Mouse (Mus musculus) gastrocnemius, postnatal 4 days (tissue): ENCODE measurements around the gene Fam189a1. TPM values are rescaled to one million over a fixed set of nuclear protein-coding genes. Genes with fewer than 3 reads are reported as not detected.

Experiments used
- DNase-seq, 2 experiments: peaks; one replicate each; pipeline ENCODE4 v3.0.0; 2021 to 2022; ENCODE audit warnings: low spot score in 2 of 2, mixed read lengths in 2 of 2
- total RNA-seq, 2 experiments: library from RNA; stranded (reverse); gene quantifications; 2 replicates each; pipeline ENCODE4 v1.2.3; 2021

Gene Fam189a1
- total RNA-seq, 2 experiments from 2014 or later, result 0.34 to 0.41 TPM

GRCm38 (mm10) chr7:64884187-64884862 is 272.0 kb downstream of the Fam189a1 start:
- no peak for DNase-seq

GRCm38 (mm10) chr7:64882243-64882642 is 274.1 kb downstream of the Fam189a1 start:
- no peak for DNase-seq

DNA sequence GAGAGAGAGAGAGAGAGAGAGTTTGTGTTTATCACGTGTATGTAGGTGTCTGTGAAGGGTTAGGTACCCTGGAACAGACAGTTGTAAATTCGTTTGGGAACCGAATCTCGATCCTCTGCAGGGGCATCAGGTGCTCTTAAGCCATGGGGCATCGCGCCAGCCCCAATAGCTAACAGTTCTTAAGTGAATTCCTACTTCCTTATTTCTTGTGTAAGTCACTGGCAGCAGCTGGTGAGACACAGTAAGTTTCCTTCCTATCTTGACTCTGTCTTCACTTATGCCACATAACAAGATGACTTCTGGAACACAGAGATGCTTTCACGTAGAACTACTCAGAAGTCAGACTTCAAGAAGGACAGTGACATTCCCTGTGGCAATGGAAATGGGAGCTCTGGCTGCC is 275.0 kb downstream of the Fam189a1 start:
- no peak for DNase-seq

GRCm38 (mm10) chr7:64880415-64880814 is 276.0 kb downstream of the Fam189a1 start:
- DNase-seq, result no peak

DNA sequence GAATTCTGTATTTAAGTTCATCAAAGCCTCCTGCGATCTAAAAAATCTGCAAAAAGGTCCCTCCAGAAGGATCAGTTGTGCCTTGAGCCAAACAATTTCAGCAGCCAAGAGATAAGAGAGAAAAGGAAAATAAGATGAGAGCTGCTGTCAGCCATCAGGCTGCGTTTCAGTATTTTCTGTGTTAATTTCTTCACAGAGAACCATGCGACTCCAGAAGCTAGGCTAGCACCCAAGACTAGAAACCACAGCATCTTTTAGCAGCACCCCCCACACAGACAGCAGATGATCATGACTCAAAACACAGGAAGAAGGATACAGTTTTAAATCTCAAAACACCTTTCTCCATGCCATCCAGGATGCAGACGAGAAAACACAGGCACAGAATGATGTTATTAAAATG is 281.4 kb downstream of the Fam189a1 start:
- DNase-seq, result no peak

- no peak for DNase-seq
Observed at GRCm38 (mm10) chr7:64873266-64873665, 283.1 kb downstream of the Fam189a1 start.

DNA sequence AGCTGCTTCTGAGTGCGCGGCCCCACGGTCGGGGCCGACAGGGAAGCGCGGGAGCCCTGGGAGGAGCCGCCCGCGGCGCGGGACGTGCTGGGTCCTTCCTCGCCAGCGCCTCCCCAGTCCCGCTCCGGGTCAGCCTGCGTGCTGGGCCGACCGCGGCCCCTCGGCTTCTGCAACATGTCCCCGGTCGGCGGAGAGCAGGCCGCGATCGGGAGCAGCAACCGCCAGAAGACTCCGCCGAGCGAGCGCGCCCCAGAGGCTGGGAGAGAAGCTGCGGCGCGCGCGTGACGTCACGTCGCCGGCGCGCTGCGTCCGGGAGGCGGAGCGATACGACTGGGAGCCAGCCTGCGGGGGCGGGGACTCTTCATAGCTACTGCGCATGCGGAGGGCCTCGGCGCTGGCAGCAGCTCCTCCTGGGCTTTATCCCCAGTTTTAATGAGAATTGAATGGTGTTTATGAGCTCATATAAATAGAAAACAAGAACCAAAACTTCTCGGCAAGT is 283.6 kb downstream of the Fam189a1 start, which contains the start of gene Nsmce3:
Gene Nsmce3 (minus strand): TSS at position 255 of the 499 bp plus-strand sequence.
- DNase-seq, result peak; percentile 95 to 96

DNA sequence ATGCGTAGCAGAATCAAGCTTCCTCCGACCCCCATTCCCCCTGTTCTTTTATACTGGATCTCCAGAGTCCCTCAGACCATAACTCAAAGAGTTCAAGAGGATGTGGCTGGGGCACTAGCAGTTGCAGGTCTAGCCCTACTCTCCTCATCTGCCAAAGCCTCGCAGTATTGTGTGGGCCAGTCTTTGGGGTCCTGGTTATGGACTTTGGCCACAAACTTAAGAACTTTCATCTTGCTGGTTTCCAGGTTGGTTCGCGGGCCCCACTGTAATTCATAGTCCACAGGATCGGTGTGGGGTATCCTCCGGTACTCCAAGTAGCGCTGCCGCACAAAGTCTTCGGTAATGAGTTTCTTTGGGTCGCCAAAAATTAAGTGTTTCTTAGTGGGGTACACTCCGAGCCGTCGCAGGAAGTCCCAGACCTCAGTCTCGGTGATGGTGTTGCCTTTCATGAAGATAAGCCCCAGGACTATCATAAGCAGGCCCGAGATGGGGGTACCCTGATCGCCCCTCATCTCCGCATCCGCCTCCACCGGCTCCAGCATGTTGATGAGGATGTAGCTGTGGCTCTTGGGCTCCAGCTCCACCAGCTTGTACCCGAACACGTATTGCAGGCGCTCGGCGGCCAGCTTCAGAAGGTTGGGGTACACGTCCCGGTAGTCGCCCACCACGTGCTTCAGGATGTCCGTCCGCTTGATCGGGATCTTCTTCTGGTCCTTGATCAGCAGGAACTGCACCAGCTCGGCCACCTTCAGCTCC is 284.2 kb downstream of the Fam189a1 start:
- no peak for DNase-seq

- DNase-seq, result no peak
Observed at GRCm38 (mm10) chr7:64869549-64870065, 286.8 kb downstream of the Fam189a1 start.

DNA sequence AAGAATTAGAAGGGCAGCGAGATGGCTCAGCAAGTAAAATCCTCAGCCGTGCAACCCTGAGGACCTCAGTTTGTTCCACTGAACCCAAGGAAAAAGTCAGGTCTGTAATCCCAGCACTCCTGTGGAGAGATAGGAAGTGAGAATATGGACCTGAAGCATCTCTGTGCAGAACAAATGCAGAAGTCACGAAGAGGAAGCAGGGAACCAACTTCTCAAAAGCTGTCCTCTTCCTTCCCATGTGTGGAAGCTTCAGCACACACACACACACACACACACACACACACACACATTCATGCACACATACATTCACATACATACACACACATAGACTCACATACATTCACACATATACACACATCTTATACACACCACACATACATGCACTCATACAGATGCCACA is 292.8 kb downstream of the Fam189a1 start:
- DNase-seq, result no peak

- DNase-seq, result no peak
Observed at GRCm38 (mm10) chr7:64862978-64863377, 293.4 kb downstream of the Fam189a1 start.

GRCm38 (mm10) chr7:64856526-64857082 is 299.8 kb downstream of the Fam189a1 start:
- no peak for DNase-seq

DNA sequence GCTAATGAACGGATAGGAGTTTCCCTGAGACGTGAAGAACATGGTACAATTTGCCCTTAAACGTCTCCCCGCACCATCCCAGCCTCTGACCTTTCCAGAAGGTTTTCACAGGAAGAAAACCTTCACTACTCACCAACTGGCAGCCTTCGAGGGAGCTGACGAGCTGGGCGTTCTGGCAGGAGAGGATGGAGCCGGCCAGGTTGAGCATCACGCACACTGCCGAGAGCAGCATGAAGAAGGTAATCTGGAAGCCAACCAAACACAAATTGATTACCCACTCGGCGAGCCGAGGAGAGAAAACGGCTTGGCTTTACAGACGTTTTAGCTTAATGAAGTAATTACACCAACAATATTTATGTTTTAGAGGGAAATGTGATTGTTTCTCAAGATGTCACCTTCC is 300.4 kb downstream of the Fam189a1 start:
- no peak for DNase-seq

- no peak for DNase-seq
Observed at GRCm38 (mm10) chr7:64855389-64855927, 300.9 kb downstream of the Fam189a1 start.

DNA sequence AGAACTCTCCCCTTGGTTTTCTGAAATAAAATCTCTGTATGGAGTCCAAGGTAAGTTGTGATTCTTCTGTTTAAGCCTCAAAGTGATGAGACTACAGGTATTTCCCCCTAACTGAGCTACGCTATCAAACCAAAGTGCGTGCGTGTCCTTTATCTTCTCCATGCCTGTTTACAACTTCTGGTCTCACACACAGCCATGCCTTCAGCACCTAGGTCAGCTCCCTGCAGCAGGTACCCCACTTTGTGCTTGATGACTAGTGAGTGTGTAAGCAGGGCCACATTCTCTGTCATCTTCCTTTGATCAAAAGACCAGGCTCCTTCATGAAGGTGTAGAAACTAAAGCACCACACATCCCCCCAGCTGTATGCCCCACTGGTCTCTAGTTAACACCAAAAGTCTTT is 305.6 kb downstream of the Fam189a1 start:
- DNase-seq, result no peak

DNA sequence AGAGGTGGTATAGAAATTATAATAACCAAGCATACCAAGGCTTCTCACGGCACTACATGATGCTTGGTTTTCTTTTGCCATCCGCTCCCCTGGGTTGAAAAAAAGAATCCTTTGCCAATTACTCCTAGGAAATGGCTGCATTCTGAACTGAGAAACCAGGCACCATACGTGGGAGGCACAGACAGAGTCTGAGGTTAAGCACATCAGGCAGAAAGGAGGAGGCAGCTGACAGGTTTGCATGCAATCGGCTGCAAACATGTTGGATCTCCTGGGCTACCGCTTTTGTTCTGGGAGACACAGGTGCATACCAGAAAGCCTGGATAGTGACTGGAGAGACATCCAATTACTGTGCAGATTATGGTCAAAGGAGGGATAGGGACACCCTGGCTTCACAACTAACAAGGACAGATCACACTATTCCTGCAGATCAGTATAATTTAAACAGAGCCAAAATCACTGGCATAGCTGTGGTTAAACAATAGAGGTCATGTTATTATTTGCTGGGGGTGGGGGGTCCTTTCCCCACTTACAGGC is 308.9 kb downstream of the Fam189a1 start:
- no peak for DNase-seq

DNA sequence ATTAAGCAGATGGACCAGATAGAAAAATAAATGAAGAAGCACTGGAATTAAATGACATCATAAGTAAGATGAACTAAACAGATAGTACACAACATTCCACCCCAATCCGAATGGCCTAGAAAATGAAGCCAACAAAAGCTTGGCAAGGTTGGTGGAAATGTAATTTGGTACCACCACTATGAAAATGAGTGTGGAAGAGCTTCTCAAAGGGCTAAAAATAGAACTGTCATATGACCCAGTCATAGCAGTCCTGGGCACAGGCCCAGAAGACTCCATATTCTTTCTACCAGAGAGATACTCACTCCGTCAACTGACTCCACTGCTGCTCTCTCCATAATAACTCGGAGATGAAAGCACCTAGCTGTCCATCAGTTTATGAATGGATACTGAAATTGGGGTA is 310.3 kb downstream of the Fam189a1 start:
- DNase-seq, result no peak

DNA sequence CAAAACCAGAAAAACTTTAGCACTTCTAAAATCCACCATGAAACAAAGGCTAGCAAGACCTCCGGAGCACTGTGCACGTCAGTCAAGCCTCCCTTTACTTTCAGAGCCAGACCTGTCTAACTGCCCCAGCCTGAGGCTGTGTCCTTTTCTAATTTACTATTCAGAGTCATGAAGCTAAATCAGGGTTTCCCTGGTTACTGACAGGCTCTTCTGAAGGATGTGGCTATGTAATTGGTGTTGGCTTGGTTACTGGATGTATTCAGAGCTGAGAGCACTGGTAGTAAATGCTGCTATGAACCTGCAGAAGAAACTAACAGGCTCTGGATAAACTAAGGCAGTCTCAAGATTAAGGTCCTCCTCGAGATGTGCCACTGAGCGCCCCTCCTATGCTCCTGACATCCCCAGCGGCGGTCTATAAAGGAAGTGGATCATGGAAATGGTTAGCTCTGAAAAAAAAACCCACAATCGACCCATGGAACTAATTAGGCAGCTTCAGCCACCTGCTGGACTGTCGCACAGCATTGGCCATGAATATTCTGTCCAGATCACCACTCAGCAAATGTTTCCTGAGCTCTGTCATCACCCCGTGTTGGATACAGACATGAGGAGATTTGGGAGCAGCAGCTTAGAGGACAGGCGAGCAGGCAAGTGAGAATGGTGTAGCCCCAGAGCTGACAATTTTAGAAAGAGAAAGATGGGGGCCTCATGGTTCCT is 315.3 kb downstream of the Fam189a1 start:
- DNase-seq, result no peak

DNA sequence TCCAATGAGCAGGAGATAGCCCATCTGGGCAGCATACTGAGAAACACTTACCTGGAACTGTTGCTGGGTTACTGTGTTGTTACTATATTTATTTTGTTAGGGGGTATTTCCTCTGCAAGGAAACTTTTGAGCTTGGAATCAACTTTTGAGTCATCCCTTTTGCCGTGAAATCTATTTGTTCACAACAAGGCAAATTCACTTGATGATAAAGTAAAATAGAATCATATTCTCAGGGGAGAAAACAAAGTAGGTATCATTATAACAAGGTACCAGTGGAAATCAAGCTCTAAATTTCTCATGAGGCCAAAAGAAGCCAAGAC is 315.8 kb downstream of the Fam189a1 start:
- no peak for DNase-seq

- DNase-seq, result peak; percentile 25 to 63
Observed at GRCm38 (mm10) chr7:64839801-64840575, 316.4 kb downstream of the Fam189a1 start.
